Mouse (Mus musculus): ENCODE measurements around the gene Auts2. TPM values are rescaled to one million over a fixed set of nuclear protein-coding genes. Genes with fewer than 3 reads are reported as not detected.

Auts2 gene
- polyA plus RNA-seq, 1 experiment from 2014 or later, result 24.7 TPM

DNA sequence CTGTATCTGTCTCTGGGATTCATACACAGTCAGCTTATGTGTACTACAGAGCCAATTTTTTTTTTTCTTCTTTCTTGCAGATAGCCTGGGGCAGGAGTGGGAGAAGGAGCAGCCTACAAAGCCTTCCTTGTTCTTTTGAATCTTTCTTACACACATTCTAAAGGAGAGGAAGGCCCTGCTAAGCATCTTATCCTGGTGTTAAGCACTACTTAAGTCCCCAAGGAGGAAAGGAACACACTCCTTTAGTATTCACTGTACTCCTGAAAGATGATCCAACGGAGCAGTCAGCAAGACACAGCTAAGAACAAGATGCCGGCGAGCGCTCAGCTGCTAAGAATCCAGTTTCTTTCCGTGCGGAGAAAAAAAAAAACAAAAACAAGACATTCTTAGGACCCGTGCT, 356.9 kb downstream of the Auts2 start:
- Histone ChIP-seq H3K27ac (no peak overlapping the region), H3K27me3 (ENCODE audit: insufficient read depth, poor library complexity, severe bottlenecking) (no peaks in the 10 kb centered on the region), H3K4me3 (no peak overlapping the region), H3K4me1 (peaks cover 35% of the 10 kb centered on the region), H3K36me3 (no peaks in the 10 kb centered on the region), H3K9me3 (no peaks in the 10 kb centered on the region)
- no peak for DNase-seq (ENCODE audit: low spot score)
- WGBS, result 51% methylated on average over 7 of the region's 7 CpGs

DNA sequence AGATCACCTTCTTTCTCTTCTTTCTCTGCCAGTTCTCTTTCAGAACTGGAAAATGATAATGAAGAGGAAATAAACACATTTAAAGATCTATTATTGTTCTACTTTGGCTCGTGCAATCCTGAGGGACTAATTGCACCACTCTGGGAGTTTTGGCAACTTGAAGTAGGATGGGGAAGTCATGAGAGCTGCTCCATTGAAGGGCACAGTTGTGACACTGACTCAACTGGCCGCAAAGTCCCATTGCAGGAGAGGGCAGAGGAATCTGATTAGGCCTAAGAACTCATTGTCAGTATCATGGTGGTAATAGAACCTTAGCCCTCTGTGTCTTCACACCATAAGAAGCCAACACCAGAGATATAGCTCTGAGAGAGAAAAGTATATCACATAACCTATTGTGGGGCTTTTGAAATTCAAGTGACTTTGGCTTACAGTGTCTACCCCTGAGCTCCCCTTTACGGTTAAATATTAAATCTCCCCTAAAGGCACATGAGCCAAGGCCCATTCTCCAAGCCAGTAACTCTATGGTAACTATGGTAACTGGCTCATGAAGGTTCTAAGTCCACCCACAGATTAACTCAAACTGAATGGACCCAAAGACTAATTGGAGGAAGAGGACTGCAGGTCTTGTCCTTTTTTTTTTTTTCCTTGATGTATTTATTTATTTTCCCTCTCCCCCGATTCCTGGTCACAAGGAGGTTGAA, 358.6 kb downstream of the Auts2 start:
- DNase-seq (ENCODE audit: low spot score), result no peak
- Histone ChIP-seq H3K27me3 (ENCODE audit: insufficient read depth, poor library complexity, severe bottlenecking) (no peaks in the 10 kb centered on the region), H3K27ac (no peak overlapping the region), H3K4me3 (no peak overlapping the region), H3K36me3 (no peaks in the 10 kb centered on the region), H3K4me1 (peaks cover 35% of the 10 kb centered on the region), H3K9me3 (no peaks in the 10 kb centered on the region)
- 84% methylated on average over 4 of the region's 4 CpGs for WGBS

DNA sequence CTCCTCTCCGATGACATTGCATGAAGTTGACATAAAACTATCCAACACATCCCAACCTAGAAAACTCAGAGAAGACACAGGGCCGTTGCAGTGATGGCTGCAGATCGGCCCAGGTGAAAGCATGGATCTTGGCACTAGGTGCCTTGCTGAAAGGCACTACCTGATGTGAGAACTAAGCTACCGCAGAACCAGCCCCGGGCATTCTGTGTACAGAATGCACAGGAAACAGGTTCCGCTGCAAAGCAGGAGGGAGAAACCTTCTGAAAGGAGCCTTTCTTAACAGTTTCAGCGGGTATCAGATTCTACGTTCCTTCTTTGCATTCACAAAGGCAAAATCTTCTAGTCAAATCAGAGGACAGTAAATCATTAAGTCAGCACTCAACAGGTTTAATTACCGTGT, 361.1 kb downstream of the Auts2 start:
- Histone ChIP-seq H3K9me3 (no peaks in the 10 kb centered on the region), H3K4me3 (no peak overlapping the region), H3K36me3 (no peaks in the 10 kb centered on the region), H3K4me1 (peaks cover 21% of the 10 kb centered on the region), H3K27me3 (ENCODE audit: insufficient read depth, poor library complexity, severe bottlenecking) (no peaks in the 10 kb centered on the region), H3K27ac (no peak overlapping the region)
- WGBS, result 88% methylated on average over 9 of the region's 9 CpGs
- DNase-seq (ENCODE audit: low spot score), result no peak

DNA sequence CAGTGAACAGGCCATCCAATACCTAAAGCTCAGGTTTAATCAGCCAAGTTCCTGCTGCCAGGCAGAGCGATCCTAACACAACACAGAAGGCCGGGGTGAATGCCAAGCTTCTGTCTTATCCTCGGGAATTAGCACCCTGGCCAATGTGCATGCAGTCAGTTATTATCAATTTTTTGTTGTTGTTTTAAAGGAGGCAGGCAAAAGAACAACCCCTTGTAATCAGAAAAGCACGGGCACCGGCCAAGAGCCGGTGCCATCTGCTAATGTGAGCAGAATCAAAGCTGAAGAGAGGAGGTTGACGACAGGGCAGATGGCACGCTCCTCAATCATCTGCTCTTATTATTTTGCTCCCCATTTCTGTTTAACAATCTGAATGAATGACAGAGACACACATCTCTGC, 373.1 kb downstream of the Auts2 start:
- Histone ChIP-seq H3K27me3 (ENCODE audit: insufficient read depth, poor library complexity, severe bottlenecking) (no peaks in the 10 kb centered on the region), H3K4me1 (no peaks in the 10 kb centered on the region), H3K27ac (no peak overlapping the region), H3K36me3 (no peaks in the 10 kb centered on the region), H3K9me3 (no peaks in the 10 kb centered on the region), H3K4me3 (no peak overlapping the region)
- 79% methylated on average over 8 of the region's 8 CpGs for WGBS
- DNase-seq (ENCODE audit: low spot score), result no peak

DNA sequence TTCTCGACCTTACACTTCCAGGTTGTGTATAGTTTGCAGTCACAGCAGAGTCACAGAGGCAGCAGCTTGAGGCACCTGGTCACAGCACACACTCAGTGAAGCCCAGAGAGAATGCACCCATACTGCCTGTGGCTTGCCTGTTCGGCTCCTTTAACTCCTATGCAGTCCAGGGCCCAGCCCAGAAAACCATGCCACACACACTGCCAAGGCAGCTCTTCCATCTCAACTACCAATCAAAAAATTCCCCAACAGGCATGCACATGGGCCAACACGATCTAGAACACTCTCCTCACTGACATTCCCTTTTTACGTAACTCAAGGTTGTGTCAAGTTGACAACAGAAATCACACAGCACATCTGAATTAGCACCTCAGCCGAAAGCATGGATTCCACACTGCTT, 374.3 kb downstream of the Auts2 start:
- WGBS, result 82% methylated on average over 5 of the region's 5 CpGs
- Histone ChIP-seq H3K4me3 (no peak overlapping the region), H3K9me3 (no peaks in the 10 kb centered on the region)

DNA sequence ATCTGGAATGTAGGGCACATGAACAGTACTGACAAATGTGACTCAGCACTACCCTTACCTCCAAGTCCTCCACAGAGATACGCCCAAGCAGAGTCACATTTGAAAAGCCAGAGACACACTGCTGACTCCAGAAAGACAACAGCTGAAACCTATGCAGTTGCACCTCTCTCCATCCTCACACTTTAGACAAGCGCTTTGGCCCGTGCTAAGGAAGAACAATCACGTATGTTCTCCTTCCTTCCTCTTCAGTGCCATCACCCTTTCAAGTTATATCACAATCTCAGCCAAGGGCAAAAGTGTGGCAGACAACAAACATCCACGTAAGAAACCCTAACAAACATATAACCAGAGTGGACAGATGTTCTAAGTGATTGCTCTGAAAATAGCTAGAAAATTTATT, 374.9 kb downstream of the Auts2 start:
- Histone ChIP-seq H3K27me3 (ENCODE audit: insufficient read depth, poor library complexity, severe bottlenecking) (no peaks in the 10 kb centered on the region), H3K4me3 (no peak overlapping the region), H3K9me3 (no peaks in the 10 kb centered on the region), H3K36me3 (no peaks in the 10 kb centered on the region), H3K27ac (no peak overlapping the region), H3K4me1 (no peaks in the 10 kb centered on the region; the same call in 1 of the 2 replicates)
- 87% methylated on average over 5 of the region's 5 CpGs for WGBS
- no peak for DNase-seq (ENCODE audit: low spot score)

More for the DNA sequence above, 374.3 kb downstream of the Auts2 start:
- no peaks in the 10 kb centered on the region for H3K27me3 ChIP-seq (ENCODE audit: insufficient read depth, poor library complexity, severe bottlenecking)
- no peak for DNase-seq (ENCODE audit: low spot score)
- no peaks in the 10 kb centered on the region for H3K36me3 ChIP-seq
- no peak overlapping the region for H3K27ac ChIP-seq
- H3K4me1 ChIP-seq, result no peaks in the 10 kb centered on the region; the same call in 1 of the 2 replicates

DNA sequence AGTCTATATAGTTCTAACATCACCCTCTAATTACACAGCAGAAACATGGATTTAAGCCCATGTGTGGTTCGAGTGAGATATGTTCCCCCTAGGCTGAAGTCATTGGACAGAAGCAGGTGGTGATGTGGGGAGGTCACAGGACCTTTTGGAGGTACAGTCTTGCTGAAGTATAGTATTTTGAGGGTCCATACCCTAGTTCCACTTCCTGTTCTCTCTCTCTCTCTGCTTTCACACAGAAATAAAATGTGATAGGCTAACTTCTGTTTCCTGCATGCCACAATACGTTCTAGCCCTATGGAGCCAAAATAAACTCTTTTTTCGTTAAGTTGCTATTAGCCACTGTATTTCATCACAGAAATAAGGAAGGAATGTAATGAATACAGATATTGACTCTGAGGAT, 376.6 kb downstream of the Auts2 start:
- Histone ChIP-seq H3K4me3 (no peak overlapping the region), H3K36me3 (no peaks in the 10 kb centered on the region)
- WGBS, result 71% methylated on average over 3 of the region's 3 CpGs

DNA sequence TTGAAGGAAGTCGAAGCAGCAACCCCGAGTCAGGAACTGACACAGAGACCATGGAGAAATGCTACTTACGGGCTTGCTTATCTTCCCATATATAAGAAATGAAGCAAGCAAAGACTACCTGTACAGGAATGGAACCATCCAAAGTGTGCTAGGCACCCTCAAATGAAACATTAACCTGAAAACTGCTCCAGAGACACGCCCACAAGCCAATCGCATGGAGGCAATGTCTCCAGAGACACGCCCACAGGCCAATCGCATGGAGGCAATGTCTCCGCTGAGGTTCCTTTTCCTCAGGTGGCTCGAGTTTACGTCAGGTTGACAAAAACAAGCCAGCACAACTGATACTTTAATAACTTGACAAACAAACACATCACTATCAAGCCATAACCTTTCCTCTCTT, 379.2 kb downstream of the Auts2 start:
- H3K4me3 ChIP-seq, result no peak overlapping the region
- no peaks in the 10 kb centered on the region for H3K9me3 ChIP-seq
- H3K36me3 ChIP-seq, result no peaks in the 10 kb centered on the region
- H3K4me1 ChIP-seq, result peaks cover 13% of the 10 kb centered on the region
- no peaks in the 10 kb centered on the region for H3K27me3 ChIP-seq (ENCODE audit: insufficient read depth, poor library complexity, severe bottlenecking)
- DNase-seq (ENCODE audit: low spot score), result peak; percentile 14
- no peak overlapping the region for H3K27ac ChIP-seq
- 71% methylated on average over 10 of the region's 10 CpGs for WGBS

More for the DNA sequence above, 376.6 kb downstream of the Auts2 start:
- Histone ChIP-seq H3K27me3 (ENCODE audit: insufficient read depth, poor library complexity, severe bottlenecking) (no peaks in the 10 kb centered on the region), H3K9me3 (no peaks in the 10 kb centered on the region), H3K27ac (no peak overlapping the region), H3K4me1 (peaks cover 8% of the 10 kb centered on the region)
- DNase-seq (ENCODE audit: low spot score), result no peak

DNA sequence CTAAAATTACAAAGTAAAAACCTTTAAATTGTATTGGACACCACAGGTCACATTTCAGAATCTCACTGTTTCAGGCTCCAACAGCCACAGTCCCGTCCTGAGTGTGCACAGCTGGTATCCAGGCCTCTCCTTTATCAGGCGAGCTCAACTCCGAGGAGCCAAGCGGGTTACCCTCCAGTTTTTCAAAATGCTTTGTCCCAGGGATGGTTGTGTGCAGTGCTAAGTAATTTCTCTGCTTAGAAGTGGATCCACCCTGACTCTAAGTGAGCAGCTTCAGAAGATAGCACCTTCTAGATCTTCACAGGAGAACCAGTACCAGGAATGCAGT, 381.0 kb downstream of the Auts2 start:
- 34% methylated on average over 4 of the region's 4 CpGs for WGBS
- peak; percentile 58 for DNase-seq (ENCODE audit: low spot score)

DNA sequence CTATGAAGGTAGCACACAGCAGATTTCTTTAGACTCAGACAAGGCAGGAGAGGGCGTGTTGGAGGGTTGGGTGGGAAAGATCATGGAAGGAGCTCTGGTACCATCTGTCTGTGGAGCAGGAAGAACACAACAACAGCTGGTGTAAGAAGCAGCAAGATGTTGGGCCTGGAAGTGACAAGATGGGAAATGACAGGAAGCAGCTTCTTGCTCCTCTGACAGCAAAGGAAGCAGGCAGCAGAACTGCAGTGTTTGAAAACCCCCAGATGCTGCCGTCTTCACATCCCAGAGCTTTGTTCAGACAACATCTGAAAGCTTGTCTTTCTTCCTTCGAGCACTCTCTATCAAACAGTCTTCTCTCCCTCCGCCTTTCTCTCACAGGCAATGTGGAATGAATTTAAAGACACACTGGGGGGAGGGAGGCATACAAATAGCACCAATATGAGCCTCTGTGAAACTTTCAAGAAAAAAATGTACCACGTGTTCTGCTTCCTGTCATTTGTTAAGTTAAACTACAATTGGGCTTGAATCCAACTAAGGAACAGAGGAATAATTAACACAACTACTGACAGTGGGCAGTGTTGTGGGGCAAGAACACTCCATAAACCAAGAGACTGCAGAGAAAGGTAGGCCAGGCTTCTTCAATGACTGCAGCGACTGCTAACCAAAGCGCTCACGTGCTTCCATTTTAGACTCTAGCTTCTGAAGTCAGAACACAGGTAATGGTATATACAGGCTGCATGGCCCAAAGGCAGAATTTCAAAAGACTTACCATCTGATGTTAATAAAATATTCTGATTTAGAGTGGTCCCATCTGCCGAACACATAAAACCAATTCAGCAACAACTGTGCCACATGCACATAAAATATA, 381.6 kb downstream of the Auts2 start:
- Histone ChIP-seq H3K27ac (peak overlapping the region; percentile 22; the same call in 1 of the 2 replicates), H3K4me1 (peaks cover 13% of the 10 kb centered on the region), H3K9me3 (no peaks in the 10 kb centered on the region), H3K27me3 (ENCODE audit: insufficient read depth, poor library complexity, severe bottlenecking) (no peaks in the 10 kb centered on the region), H3K4me3 (no peak overlapping the region), H3K36me3 (no peaks in the 10 kb centered on the region)
- WGBS, result 47% methylated on average over 9 of the region's 9 CpGs
- DNase-seq (ENCODE audit: low spot score), result peak; percentile 71

More for the DNA sequence above, 381.0 kb downstream of the Auts2 start:
- Histone ChIP-seq H3K9me3 (no peaks in the 10 kb centered on the region), H3K27ac (no peak overlapping the region; the same call in 1 of the 2 replicates), H3K27me3 (ENCODE audit: insufficient read depth, poor library complexity, severe bottlenecking) (no peaks in the 10 kb centered on the region), H3K4me1 (peaks cover 13% of the 10 kb centered on the region), H3K36me3 (no peaks in the 10 kb centered on the region), H3K4me3 (no peak overlapping the region)

DNA sequence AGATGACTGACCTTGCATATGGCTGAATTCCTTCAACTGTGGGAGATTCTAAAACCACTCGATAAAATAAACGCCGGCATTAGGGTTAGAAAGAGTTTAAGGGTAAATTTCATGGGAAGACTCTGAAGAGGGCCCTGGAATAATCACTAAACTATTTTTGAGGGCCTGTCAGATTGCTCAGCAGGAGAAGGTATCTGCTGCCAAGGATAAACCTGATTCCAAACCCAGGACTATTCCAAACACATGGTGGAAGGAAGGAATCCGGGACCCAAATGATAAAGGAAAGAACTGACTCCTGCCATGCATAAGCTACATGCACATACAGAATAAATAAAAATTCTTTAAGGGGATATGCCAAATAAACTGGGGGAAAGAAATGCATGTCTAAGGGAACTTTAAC, 399.0 kb downstream of the Auts2 start:
- DNase-seq (ENCODE audit: low spot score), result no peak

DNA sequence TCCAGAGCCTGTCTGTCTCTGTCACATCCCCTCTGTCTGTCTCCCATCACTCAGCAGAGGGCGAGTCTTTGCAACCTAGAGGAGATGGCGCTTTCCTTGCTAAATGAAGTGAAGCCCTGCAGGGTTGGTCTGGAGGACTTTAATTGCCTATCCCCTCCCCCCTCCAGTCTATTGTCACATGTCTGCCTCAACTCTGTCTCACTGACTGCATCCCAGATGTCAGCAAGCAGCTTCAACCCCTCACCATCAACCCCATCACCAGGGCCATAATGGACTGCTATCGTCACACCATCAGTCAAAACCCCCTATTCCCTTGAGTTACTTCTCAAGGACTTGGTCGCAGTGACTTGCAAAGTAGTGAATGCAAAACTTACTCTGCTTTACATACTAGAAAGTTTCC, 402.3 kb downstream of the Auts2 start:
- 37% methylated on average over 4 of the region's 4 CpGs for WGBS
- Histone ChIP-seq H3K4me3 (no peak overlapping the region), H3K9me3 (no peaks in the 10 kb centered on the region), H3K27ac (no peak overlapping the region), H3K4me1 (peaks cover 19% of the 10 kb centered on the region), H3K36me3 (no peaks in the 10 kb centered on the region), H3K27me3 (ENCODE audit: insufficient read depth, poor library complexity, severe bottlenecking) (no peaks in the 10 kb centered on the region)
- DNase-seq (ENCODE audit: low spot score), result no peak

More for the DNA sequence above, 399.0 kb downstream of the Auts2 start:
- 86% methylated on average over 4 of the region's 4 CpGs for WGBS
- no peak overlapping the region for H3K27ac ChIP-seq
- no peaks in the 10 kb centered on the region for H3K27me3 ChIP-seq (ENCODE audit: insufficient read depth, poor library complexity, severe bottlenecking)
- H3K4me1 ChIP-seq, result peaks cover 10% of the 10 kb centered on the region; the same call in 1 of the 2 replicates
- H3K9me3 ChIP-seq, result no peaks in the 10 kb centered on the region
- H3K4me3 ChIP-seq, result no peak overlapping the region
- H3K36me3 ChIP-seq, result no peaks in the 10 kb centered on the region

DNA sequence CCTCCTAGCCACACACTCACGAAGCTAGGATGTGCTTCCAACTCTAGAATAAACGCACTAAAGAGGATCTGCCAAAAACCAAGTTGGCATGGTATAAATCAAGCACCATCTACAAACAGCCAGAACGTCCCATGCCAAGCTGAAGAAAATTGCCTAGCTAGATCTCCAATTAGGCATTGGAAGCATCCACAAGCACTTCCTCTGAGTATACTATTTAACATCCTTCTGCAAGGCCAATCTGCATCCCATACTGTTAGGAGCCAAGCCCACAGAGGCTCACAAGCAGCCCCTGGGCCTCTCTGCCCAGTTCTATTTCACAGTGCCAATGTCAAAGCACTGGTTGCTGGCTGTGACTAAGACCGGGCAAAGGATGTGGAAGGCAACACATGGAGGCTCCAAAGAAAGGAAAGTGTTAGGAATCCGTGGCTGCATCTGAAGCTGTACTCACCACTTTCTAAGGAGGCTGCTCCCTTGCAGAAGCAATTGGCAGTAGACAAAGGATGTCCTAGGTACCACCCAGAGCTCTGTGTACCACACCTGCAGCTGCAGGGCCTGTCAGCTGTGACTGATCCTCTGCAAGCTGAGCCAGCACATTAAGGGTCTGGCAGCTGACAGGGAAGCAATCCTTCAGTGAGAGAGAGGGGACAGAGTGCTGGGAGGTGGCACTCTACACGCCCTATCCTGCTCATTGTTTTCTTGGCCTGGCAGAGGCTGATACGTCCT, 407.0 kb downstream of the Auts2 start:
- no peak for DNase-seq (ENCODE audit: low spot score)
- Histone ChIP-seq H3K4me1 (peaks cover 22% of the 10 kb centered on the region), H3K36me3 (no peaks in the 10 kb centered on the region), H3K27me3 (ENCODE audit: insufficient read depth, poor library complexity, severe bottlenecking) (no peaks in the 10 kb centered on the region), H3K27ac (no peak overlapping the region; the same call in 1 of the 2 replicates), H3K9me3 (no peaks in the 10 kb centered on the region), H3K4me3 (no peak overlapping the region)
- WGBS, result 64% methylated on average over 7 of the region's 7 CpGs
